Mouse (Mus musculus): ENCODE measurements at regions not wholly inside any gene's neighbourhood (a gene's known extent, or its start where the extent isn't known, plus 50 kb on each side); places are given as distances from the start of the nearest gene placed in this dataset.

DNA sequence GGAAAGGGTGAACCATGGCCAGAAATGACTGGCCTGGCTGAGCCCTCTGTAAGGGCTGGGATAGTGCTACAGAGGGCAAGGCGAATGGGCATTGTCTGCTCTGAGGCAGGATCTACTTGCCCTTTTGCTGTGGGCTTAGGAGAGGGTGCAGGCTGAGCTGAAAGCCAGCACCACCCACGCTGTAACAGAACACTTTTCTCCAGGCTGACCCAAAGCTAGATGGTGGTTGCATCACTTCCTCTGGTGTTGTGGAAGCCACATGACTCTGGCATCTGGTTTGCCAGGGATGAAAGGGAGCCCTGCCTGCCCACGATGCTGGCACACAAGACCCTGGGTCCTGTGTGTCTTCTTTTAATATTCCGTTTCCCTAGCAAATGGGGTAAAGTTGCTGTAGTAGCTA, 198.0 kb upstream of the Klf4 start:
- H3K27ac ChIP-seq (ENCODE audit: low read depth, low read length): no peak overlapping the region
- no peak for ATAC-seq
- 84% methylated on average over 4 of the region's 4 CpGs for WGBS

DNA sequence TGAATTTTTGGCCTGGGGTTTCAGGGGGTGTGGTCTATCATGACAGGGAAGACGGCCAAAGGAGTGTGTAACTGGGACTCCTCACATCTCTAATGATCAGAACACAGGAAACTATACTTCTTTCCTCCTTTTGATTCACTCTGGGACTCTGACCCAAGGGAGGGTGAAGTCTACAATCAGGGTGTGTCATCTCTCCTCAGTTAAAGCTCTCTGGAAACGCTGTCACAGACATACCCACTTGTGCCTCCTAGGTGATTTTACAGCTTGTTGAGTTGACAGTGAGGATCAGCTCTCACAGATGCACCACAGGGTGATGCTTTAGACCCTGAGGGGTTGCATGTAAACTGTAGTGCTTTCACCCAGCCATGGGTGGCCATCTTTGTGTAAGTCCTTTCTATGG, 194.9 kb upstream of the Klf4 start:
- Histone ChIP-seq H3K9ac (ENCODE audit: low read depth, low read length) (no peak overlapping the region), H3K4me3 (ENCODE audit: low read depth, low read length) (no peak overlapping the region), H3K27ac (ENCODE audit: low read depth, low read length) (no peak overlapping the region), H3K36me3 (ENCODE audit: control insufficient read depth, insufficient read depth) (no peaks in the 10 kb centered on the region), H3K9me3 (ENCODE audit: control insufficient read depth) (no peaks in the 10 kb centered on the region), H3K27me3 (replicated peaks; ENCODE audit: control insufficient read depth, insufficient read depth, low read length) (no peaks in the 10 kb centered on the region), H3K4me1 (replicated peaks; ENCODE audit: control insufficient read depth, insufficient read depth, low read length) (no peaks in the 10 kb centered on the region), H3K4me2 (replicated peaks; ENCODE audit: low read depth) (no peak overlapping the region)
- no peak for TF ChIP-seq CTCF (IDR thresholded peaks at IDR 0.05; ENCODE audit: low read depth)
- ATAC-seq: peak; percentile 74; the same call in 1 of the 2 replicates
- 33% methylated on average over 2 of the region's 2 CpGs for WGBS

More for the DNA sequence above, 198.0 kb upstream of the Klf4 start:
- no peaks in the 10 kb centered on the region for H3K36me3 ChIP-seq (ENCODE audit: control insufficient read depth, insufficient read depth)
- H3K9ac ChIP-seq (ENCODE audit: low read depth, low read length): no peak overlapping the region
- no peaks in the 10 kb centered on the region for H3K9me3 ChIP-seq (ENCODE audit: control insufficient read depth)
- no peaks in the 10 kb centered on the region for H3K27me3 ChIP-seq (replicated peaks; ENCODE audit: control insufficient read depth, insufficient read depth, low read length)
- no peak overlapping the region for H3K4me2 ChIP-seq (replicated peaks; ENCODE audit: low read depth)
- no peaks in the 10 kb centered on the region for H3K4me1 ChIP-seq (replicated peaks; ENCODE audit: control insufficient read depth, insufficient read depth, low read length)
- no peak overlapping the region for H3K4me3 ChIP-seq (ENCODE audit: low read depth, low read length)
- TF ChIP-seq CTCF (IDR thresholded peaks at IDR 0.05; ENCODE audit: low read depth): no peak

DNA sequence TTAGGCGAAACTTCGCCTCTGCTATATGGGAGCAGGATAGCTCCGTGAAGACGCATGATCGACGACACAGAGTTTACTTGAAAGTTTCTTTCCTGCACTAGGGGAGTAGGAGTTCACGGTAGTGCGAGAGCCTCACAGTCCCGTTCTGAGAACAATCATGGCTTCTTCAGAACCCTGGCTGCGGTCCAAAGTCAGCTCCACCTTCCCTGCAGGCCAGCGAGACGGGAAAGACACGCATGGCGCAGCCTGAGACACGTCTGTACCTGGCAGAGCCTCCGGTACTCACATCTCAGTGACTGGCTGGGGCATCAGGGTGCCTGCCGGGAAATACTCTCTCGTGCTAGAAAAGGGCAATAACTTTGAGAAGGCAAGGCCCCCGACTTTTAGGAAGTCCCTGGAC, 193.8 kb upstream of the Klf4 start:
- TF ChIP-seq CTCF (IDR thresholded peaks at IDR 0.05; ENCODE audit: low read depth): no peak
- H3K36me3 ChIP-seq (ENCODE audit: control insufficient read depth, insufficient read depth): no peaks in the 10 kb centered on the region
- ATAC-seq: no peak
- no peak overlapping the region for H3K4me3 ChIP-seq (ENCODE audit: low read depth, low read length)
- H3K9ac ChIP-seq (ENCODE audit: low read depth, low read length): no peak overlapping the region
- H3K27ac ChIP-seq (ENCODE audit: low read depth, low read length): no peak overlapping the region
- WGBS: 76% methylated on average over 19 of the region's 19 CpGs
- no peaks in the 10 kb centered on the region for H3K27me3 ChIP-seq (replicated peaks; ENCODE audit: control insufficient read depth, insufficient read depth, low read length)
- no peaks in the 10 kb centered on the region for H3K4me1 ChIP-seq (replicated peaks; ENCODE audit: control insufficient read depth, insufficient read depth, low read length)
- H3K4me2 ChIP-seq (replicated peaks; ENCODE audit: low read depth): no peak overlapping the region
- no peaks in the 10 kb centered on the region for H3K9me3 ChIP-seq (ENCODE audit: control insufficient read depth)

DNA sequence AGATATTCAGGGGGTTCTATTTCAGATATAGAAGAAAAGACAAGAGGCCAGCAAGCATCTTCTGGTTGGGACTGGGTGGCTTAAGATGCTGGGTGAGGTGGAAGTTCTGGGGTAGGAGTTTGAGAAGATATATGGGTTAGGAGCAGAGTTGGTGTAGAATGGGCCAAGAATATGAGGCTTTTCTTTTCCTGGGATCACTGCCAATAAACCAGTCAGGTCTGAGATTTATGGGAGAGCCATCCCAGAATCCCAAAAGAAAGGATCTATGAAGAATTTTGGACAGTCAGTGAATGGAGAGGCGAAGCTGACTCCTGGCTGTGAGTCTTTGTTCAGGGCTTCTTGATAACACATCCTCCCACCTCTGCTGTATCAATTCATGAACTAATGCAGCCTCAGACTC, 192.0 kb upstream of the Klf4 start:
- Histone ChIP-seq H3K27ac (ENCODE audit: low read depth, low read length) (no peak overlapping the region), H3K27me3 (replicated peaks; ENCODE audit: control insufficient read depth, insufficient read depth, low read length) (no peaks in the 10 kb centered on the region), H3K4me1 (replicated peaks; ENCODE audit: control insufficient read depth, insufficient read depth, low read length) (no peaks in the 10 kb centered on the region), H3K4me3 (ENCODE audit: low read depth, low read length) (no peak overlapping the region), H3K9ac (ENCODE audit: low read depth, low read length) (no peak overlapping the region), H3K36me3 (ENCODE audit: control insufficient read depth, insufficient read depth) (no peaks in the 10 kb centered on the region), H3K9me3 (ENCODE audit: control insufficient read depth) (no peaks in the 10 kb centered on the region), H3K4me2 (replicated peaks; ENCODE audit: low read depth) (no peak overlapping the region)
- no peak for ATAC-seq
- WGBS: 84% methylated on average over 1 of the region's 1 CpGs
- no peak for TF ChIP-seq CTCF (IDR thresholded peaks at IDR 0.05; ENCODE audit: low read depth)

DNA sequence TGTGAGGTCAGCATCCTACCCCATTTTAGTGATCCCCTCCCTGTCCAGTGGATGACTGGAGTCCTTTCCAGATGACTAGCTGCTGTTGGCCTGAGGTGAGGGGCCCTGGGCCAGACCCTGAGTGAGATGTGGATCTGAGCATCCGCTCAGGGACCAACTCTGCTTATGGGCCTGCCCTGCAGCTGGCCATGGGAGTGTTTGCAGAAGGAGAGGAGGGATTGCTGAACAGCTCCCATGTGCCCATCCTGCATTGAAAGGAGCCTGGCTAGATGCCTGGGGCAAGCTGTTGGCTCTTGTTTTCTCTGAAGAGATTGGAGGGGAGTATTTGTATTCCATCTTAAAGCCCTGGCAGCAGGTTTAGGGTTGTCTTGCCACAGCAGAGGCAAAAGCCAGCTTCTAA, 190.9 kb upstream of the Klf4 start:
- H3K9me3 ChIP-seq (ENCODE audit: control insufficient read depth): no peaks in the 10 kb centered on the region
- 88% methylated on average over 1 of the region's 1 CpGs for WGBS
- no peak for ATAC-seq
- H3K4me3 ChIP-seq (ENCODE audit: low read depth, low read length): no peak overlapping the region
- H3K4me2 ChIP-seq (replicated peaks; ENCODE audit: low read depth): no peak overlapping the region
- no peaks in the 10 kb centered on the region for H3K36me3 ChIP-seq (ENCODE audit: control insufficient read depth, insufficient read depth)
- H3K4me1 ChIP-seq (replicated peaks; ENCODE audit: control insufficient read depth, insufficient read depth, low read length): no peaks in the 10 kb centered on the region
- H3K27me3 ChIP-seq (replicated peaks; ENCODE audit: control insufficient read depth, insufficient read depth, low read length): no peaks in the 10 kb centered on the region
- no peak for TF ChIP-seq CTCF (IDR thresholded peaks at IDR 0.05; ENCODE audit: low read depth)
- H3K9ac ChIP-seq (ENCODE audit: low read depth, low read length): no peak overlapping the region
- no peak overlapping the region for H3K27ac ChIP-seq (ENCODE audit: low read depth, low read length)

DNA sequence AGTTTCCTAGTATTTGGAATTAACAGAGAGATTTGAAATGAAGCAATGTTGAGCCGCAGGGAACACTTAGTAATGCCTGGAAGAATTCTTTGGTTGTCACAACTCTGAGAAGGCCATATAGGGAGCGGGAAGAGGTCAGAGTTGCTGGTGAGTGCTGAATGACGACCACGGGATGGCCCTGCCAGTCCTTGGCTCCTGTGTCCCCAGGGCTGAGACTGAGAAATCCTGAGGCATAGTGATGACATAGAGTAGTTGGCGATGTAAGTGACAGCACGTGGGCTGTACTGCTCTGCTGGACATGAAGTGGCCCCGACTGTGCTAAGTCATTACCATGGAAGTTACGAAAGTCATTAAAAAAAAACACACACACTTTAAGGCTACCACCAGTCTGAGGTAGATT, 190.1 kb upstream of the Klf4 start:
- Histone ChIP-seq H3K4me2 (replicated peaks; ENCODE audit: low read depth) (no peak overlapping the region), H3K9me3 (ENCODE audit: control insufficient read depth) (no peaks in the 10 kb centered on the region), H3K4me1 (replicated peaks; ENCODE audit: control insufficient read depth, insufficient read depth, low read length) (no peaks in the 10 kb centered on the region), H3K27me3 (replicated peaks; ENCODE audit: control insufficient read depth, insufficient read depth, low read length) (no peaks in the 10 kb centered on the region), H3K27ac (ENCODE audit: low read depth, low read length) (no peak overlapping the region), H3K9ac (ENCODE audit: low read depth, low read length) (no peak overlapping the region), H3K36me3 (ENCODE audit: control insufficient read depth, insufficient read depth) (no peaks in the 10 kb centered on the region), H3K4me3 (ENCODE audit: low read depth, low read length) (no peak overlapping the region)
- no peak for TF ChIP-seq CTCF (IDR thresholded peaks at IDR 0.05; ENCODE audit: low read depth)
- ATAC-seq: no peak
- 69% methylated on average over 8 of the region's 8 CpGs for WGBS

DNA sequence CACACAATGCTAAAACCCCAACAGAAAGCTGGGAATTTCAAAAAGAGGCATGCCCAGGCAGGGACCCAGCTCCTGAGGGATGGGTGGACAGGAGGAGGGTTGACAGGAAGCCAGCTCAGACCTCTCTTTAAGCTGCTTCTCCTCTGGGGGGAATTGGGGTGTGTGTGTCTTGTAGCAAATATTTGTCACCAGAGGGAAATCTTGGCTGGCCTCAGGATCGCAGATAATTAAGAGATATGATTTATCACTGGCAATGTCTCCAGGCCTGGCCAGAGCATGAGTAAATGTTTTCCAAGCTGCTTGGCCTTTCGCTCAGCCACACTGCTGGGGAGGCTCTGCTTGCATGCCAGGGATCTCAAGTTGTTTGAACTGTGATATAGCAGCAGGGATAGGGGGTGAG, 189.6 kb upstream of the Klf4 start:
- 23% methylated on average over 2 of the region's 2 CpGs for WGBS
- no peak for ATAC-seq
- Histone ChIP-seq H3K4me1 (replicated peaks; ENCODE audit: control insufficient read depth, insufficient read depth, low read length) (no peaks in the 10 kb centered on the region), H3K9ac (ENCODE audit: low read depth, low read length) (no peak overlapping the region), H3K27ac (ENCODE audit: low read depth, low read length) (no peak overlapping the region), H3K4me2 (replicated peaks; ENCODE audit: low read depth) (no peak overlapping the region), H3K9me3 (ENCODE audit: control insufficient read depth) (no peaks in the 10 kb centered on the region), H3K4me3 (ENCODE audit: low read depth, low read length) (no peak overlapping the region), H3K27me3 (replicated peaks; ENCODE audit: control insufficient read depth, insufficient read depth, low read length) (no peaks in the 10 kb centered on the region), H3K36me3 (ENCODE audit: control insufficient read depth, insufficient read depth) (no peaks in the 10 kb centered on the region)
- 0 out of 2 replicates have a peak, but pooled peaks have one; percentile 14 for TF ChIP-seq CTCF (IDR thresholded peaks at IDR 0.05; ENCODE audit: low read depth)

Measured in intestine, postnatal 0 days (tissue).